Mouse (Mus musculus) ovary, postnatal 10 days (tissue): ENCODE measurements around the gene Fam20b.
"Not testable (repeated sequence)": the region's sequence is repeated elsewhere in the genome, so short reads cannot be mapped to it uniquely, and the experiment has no call there.

Experiments used
- DNase-seq: peaks from one replicate; pipeline ENCODE4 v3.0.0; 2022; ENCODE audit warnings: low spot score

The Fam20b gene

GRCm38 (mm10) chr1:156671921-156672320, 47.0 kb downstream of the Fam20b start:
- DNase-seq, result no peak

GRCm38 (mm10) chr1:156669208-156669983, 49.5 kb downstream of the Fam20b start:
- DNase-seq, result no peak

- DNase-seq, result no peak
Measured at GRCm38 (mm10) chr1:156668602-156669001, 50.3 kb downstream of the Fam20b start.

GRCm38 (mm10) chr1:156667141-156667926, 51.6 kb downstream of the Fam20b start:
- DNase-seq, result no peak

- DNase-seq, result no peak
Measured at GRCm38 (mm10) chr1:156665777-156666176, 53.1 kb downstream of the Fam20b start.

- DNase-seq, result not testable (repeated sequence)
Measured at GRCm38 (mm10) chr1:156660660-156661236, 58.1 kb downstream of the Fam20b start.

GRCm38 (mm10) chr1:156659906-156660659, 58.8 kb downstream of the Fam20b start:
- DNase-seq, result no peak

- no peak for DNase-seq
Measured at GRCm38 (mm10) chr1:156658676-156659075, 60.2 kb downstream of the Fam20b start.

GRCm38 (mm10) chr1:156657523-156657922, 61.4 kb downstream of the Fam20b start:
- DNase-seq, result no peak

- DNase-seq, result no peak
Measured at GRCm38 (mm10) chr1:156654735-156655530, 64.0 kb downstream of the Fam20b start.

GRCm38 (mm10) chr1:156652189-156652822, 66.6 kb downstream of the Fam20b start:
- DNase-seq, result no peak

GRCm38 (mm10) chr1:156650631-156651030, 68.3 kb downstream of the Fam20b start:
- DNase-seq, result no peak

GRCm38 (mm10) chr1:156648705-156649104, 70.2 kb downstream of the Fam20b start:
- no peak for DNase-seq

GRCm38 (mm10) chr1:156645971-156646370, 72.9 kb downstream of the Fam20b start:
- no peak for DNase-seq

GRCm38 (mm10) chr1:156644780-156645523, 73.9 kb downstream of the Fam20b start:
- DNase-seq, result no peak

GRCm38 (mm10) chr1:156644061-156644460, 74.8 kb downstream of the Fam20b start:
- DNase-seq, result no peak

- DNase-seq, result no peak
Measured at GRCm38 (mm10) chr1:156642813-156643212, 76.1 kb downstream of the Fam20b start.

- no peak for DNase-seq
Measured at GRCm38 (mm10) chr1:156641808-156642207, 77.1 kb downstream of the Fam20b start.

GRCm38 (mm10) chr1:156640577-156640976, 78.3 kb downstream of the Fam20b start:
- no peak for DNase-seq

- DNase-seq, result no peak
Measured at GRCm38 (mm10) chr1:156639455-156639854, 79.4 kb downstream of the Fam20b start.
